Mouse (Mus musculus) macrophage (primary cell): ENCODE measurements around the gene Gm33543. TPM values are rescaled to one million over a fixed set of nuclear protein-coding genes. Genes with fewer than 3 reads are reported as not detected.

Source experiments
- H3K27ac ChIP-seq: fragments of 350-480 bp; formaldehyde crosslinking; 2 replicates; pipeline ENCODE4 v1.9.0; 2021
- H3K36me3 ChIP-seq: fragments of 350-480 bp; formaldehyde crosslinking; 2 replicates; pipeline ENCODE4 v1.9.0; 2021; ENCODE audit errors: inconsistent target
- H3K4me3 ChIP-seq: fragments of 350-480 bp; formaldehyde crosslinking; 2 replicates; pipeline ENCODE4 v1.9.0; 2021; ENCODE audit errors: inconsistent target
- H3K79me2 ChIP-seq: fragments of 350-480 bp; formaldehyde crosslinking; 2 replicates; pipeline ENCODE4 v1.9.0; 2021; ENCODE audit errors: inconsistent target
- WGBS: methylation state at CpG from one replicate; pipeline ENCODE4 v1.1.7; 2026; ENCODE audit warnings: inconsistent platforms; ENCODE audit not compliant: missing documents; 5-methylcytosine and 5-hydroxymethylcytosine counted together
- polyA plus RNA-seq: library from polyadenylated mRNA; stranded (reverse); fragments of 250-400 nt; gene quantifications from 3 replicates; pipeline ENCODE4 v1.2.4, GENCODE M21; 2018; ENCODE audit warnings: inconsistent platforms

Gm33543 gene
- polyA plus RNA-seq, 1 experiment from 2014 or later, result not detected

DNA sequence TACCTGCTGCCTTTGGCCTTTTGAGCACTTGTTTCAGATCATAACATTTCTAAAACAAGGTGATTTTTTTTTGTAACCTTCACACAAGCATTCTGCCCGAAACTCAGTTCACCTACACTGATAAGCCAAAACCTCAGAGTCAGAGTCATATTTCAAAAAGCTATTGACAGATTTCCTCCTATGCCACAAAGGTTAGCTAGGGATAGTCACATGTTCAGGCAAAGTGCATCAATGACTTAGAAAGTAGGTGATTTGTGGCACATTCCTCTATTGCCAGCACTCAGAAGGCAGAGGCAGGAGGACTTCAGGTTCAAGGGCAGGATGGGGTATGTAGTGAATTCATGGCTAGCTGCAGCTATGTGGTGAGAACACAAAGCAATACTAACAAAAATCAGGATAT lies 65.7 kb downstream of the Gm33543 start:
- WGBS, result 100% methylated on average over 1 of the region's 1 CpGs
- H3K27ac ChIP-seq, result no peak overlapping the region
- no peaks in the 10 kb centered on the region for H3K79me2 ChIP-seq
- no peak overlapping the region for H3K4me3 ChIP-seq
- no peaks in the 10 kb centered on the region for H3K36me3 ChIP-seq

DNA sequence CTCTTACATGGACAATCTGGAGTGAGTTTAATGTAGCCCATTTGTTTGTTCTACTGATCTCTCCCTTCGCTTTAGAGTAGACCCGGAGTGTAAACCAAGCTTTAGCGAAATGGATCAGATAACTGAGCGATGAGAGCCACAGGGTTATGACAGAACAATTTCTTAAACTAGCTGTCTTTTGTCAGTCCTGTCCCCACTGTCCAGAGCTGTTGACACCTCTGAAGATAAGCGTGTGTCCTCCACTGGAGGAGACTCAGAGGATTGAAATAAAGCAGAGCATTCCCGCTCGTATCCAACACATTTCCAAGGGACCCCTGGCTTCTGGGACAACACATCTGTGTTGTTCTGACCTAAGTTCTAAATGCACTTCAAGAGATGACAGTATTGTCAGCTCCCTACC lies 67.9 kb downstream of the Gm33543 start:
- Histone ChIP-seq H3K27ac (no peak overlapping the region), H3K79me2 (no peaks in the 10 kb centered on the region), H3K36me3 (no peaks in the 10 kb centered on the region), H3K4me3 (no peak overlapping the region)
- WGBS, result 93% methylated on average over 7 of the region's 7 CpGs

DNA sequence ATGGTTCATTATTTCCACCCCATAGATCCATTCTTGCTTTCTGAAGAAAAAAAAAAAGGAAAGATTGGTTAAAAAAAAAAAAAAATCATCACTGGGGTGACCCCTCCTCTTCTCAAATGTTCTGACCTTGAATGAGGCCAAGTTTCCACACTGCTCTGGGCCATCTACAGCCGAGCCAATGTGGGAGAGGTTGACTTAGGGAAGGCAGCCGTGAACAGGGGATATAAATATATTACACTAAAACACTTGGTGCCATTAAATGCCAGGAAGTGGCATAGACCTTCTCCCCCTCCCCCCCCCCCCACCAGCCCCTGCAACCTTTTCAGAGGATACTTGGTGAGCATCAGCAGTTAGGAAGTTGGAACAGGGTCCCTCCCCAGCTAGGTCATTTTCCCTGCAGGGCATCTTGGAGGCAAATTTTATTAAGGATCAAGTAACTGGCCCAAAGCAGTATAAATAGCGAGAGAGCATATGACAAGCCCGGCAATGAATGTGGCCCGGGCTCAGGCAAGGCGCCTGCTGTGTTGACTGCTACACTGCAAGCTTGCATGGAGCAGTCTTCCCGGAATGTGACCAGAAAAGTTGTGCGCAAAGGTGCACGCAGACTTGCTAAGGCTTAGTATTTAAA lies 68.6 kb downstream of the Gm33543 start:
- H3K79me2 ChIP-seq, result no peaks in the 10 kb centered on the region
- H3K36me3 ChIP-seq, result no peaks in the 10 kb centered on the region
- H3K27ac ChIP-seq, result no peak overlapping the region
- H3K4me3 ChIP-seq, result no peak overlapping the region
- WGBS, result 89% methylated on average over 8 of the region's 9 CpGs

Other genes starting within 250 kb of the Gm33543 start
- 0.98 TPM in 1 of 3 replicates, not detected in the others for gene Anapc15-ps, start 169.5 kb downstream of the Gm33543 start, polyA plus RNA-seq
- 36.0 to 58.4 TPM (median 45.9 TPM) in 3 replicates for gene Eea1, start 97.7 kb upstream of the Gm33543 start, polyA plus RNA-seq